Mouse (Mus musculus) midbrain, embryonic 14.5 days (tissue): ENCODE data around the gene Dpt. TPM values are rescaled to one million over a fixed set of nuclear protein-coding genes. Genes with fewer than 3 reads are reported as not detected.

ENCODE experiments used
- ATAC-seq: fragments of 200-750 bp; cut with Nextera tagmentation; 2 replicates; pipeline ENCODE4 v1.8.0; 2017; ENCODE audit warnings: moderate number of reproducible peaks, moderate library complexity; ENCODE audit not compliant: low FRiP score, low TSS enrichment
- DNase-seq: peaks from one replicate; pipeline ENCODE4 v3.0.0-alpha.2; 2015
- H3K27ac ChIP-seq: fragments of 300-500 bp; sonication (generic); replicated peaks from 2 replicates; pipeline ENCODE4 v1.5.1; 2014; ENCODE audit warnings: mild to moderate bottlenecking, low read depth, low read length, moderate library complexity
- H3K27me3 ChIP-seq: fragments of 300-500 bp; sonication (generic); 2 replicates; pipeline ENCODE4 v1.6.1; 2014; ENCODE audit warnings: low read length, control low read depth, mixed read lengths; ENCODE audit not compliant: control insufficient read depth, insufficient read depth
- H3K36me3 ChIP-seq: fragments of 300-500 bp; sonication (generic); 2 replicates; pipeline ENCODE4 v1.6.1; 2014; ENCODE audit warnings: low read length, control low read depth; ENCODE audit not compliant: control insufficient read depth, insufficient read depth
- H3K4me1 ChIP-seq: fragments of 300-500 bp; sonication (generic); 2 replicates; pipeline ENCODE4 v1.6.1; 2014; ENCODE audit warnings: mild to moderate bottlenecking, antibody characterized with exemption, low read length, control low read depth; ENCODE audit not compliant: control insufficient read depth, insufficient read depth
- H3K4me2 ChIP-seq: fragments of 300-500 bp; sonication (generic); 2 replicates; pipeline ENCODE4 v1.6.1; 2014; ENCODE audit warnings: mild to moderate bottlenecking, low read length, moderate library complexity
- H3K4me3 ChIP-seq: fragments of 300-500 bp; sonication (generic); replicated peaks from 2 replicates; pipeline ENCODE4 v1.5.1; 2014; ENCODE audit warnings: low read depth, low read length
- H3K9ac ChIP-seq: fragments of 300-500 bp; sonication (generic); replicated peaks from 2 replicates; pipeline ENCODE4 v1.6.1; 2014; ENCODE audit warnings: mild to moderate bottlenecking, low read length, moderate library complexity
- H3K9me3 ChIP-seq: fragments of 300-500 bp; sonication (generic); 2 replicates; pipeline ENCODE4 v1.6.1; 2016; ENCODE audit warnings: low read length, control low read depth, mixed read lengths; ENCODE audit not compliant: control insufficient read depth
- WGBS: fragments of 180-500 bp; shearing (Covaris S2); extraction: QIAGEN DNeasy Blood & Tissue Kit; methylation state at CpG from one replicate; pipeline ENCODE4 v1.1.7; 2014; 5-methylcytosine and 5-hydroxymethylcytosine counted together
- polyA plus RNA-seq: library from polyadenylated mRNA; unstranded; fragments of >200 nt; fragmentation: Nextera tagmentation; extraction: Ambion mirVana; gene quantifications from 2 replicates; pipeline ENCODE4 v1.2.1, GENCODE M21; 2014

Dpt gene
- not detected in 2 replicates for polyA plus RNA-seq

DNA sequence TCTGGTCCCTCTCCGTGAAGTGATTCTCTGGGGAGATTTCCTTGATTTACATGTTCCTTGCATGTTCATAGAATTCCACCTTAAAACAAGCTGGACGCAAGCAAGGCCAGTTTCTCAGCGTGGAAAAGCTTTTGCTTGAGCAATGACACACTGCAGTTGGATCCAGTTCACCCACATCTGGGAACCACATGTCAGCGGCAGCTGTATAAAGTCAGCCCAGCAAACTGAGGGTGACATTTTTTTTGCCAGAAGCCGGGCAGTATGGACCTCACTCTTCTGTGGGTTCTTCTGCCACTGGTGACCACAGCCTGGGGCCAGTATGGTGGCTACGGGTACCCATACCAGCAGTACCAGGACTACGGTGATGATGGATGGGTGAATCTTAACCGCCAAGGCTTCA is at the start of gene Dpt:
Gene Dpt (plus strand): TSS at position 174 of the 400 bp plus-strand sequence.
- Histone ChIP-seq H3K27me3 (no peaks in the 10 kb centered on the region), H3K4me1 (no peaks in the 10 kb centered on the region), H3K4me2 (no peak within 1 kb of the TSS), H3K9me3 (no peaks in the 10 kb centered on the region), H3K27ac (no peak within 1 kb of the TSS), H3K9ac (no peak within 1 kb of the TSS), H3K4me3 (no peak within 1 kb of the TSS), H3K36me3 (no peaks in the 10 kb centered on the region)
- no peak for ATAC-seq
- DNase-seq: no peak
- WGBS: 89% methylated on average over 8 of the region's 8 CpGs

DNA sequence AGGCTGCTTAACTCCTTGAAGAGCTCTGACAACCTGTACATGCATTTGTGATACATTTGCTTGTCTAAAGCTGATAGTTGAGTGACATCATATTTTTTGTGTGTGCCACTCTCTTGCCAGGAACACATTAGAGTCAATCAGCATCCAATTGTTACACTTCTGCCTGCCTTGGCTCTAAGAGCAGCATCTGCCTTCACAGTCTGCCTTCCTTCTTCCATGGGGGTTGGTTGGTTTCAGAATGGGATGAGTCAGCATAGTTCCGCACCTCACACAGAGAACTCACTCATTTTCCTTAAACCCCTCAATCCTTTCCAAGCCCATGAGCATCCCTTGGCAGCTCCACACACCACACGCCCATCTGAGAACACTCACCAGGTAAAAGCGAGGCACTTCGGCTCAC is 42.7 kb upstream of the Dpt start:
- H3K4me3 ChIP-seq: no peak overlapping the region
- H3K36me3 ChIP-seq: no peaks in the 10 kb centered on the region
- no peaks in the 10 kb centered on the region for H3K27me3 ChIP-seq
- ATAC-seq (no peak), DNase-seq (no peak)
- H3K9ac ChIP-seq: no peak overlapping the region
- H3K27ac ChIP-seq: no peak overlapping the region
- H3K4me2 ChIP-seq: no peak overlapping the region
- no peaks in the 10 kb centered on the region for H3K9me3 ChIP-seq
- WGBS: 93% methylated on average over 4 of the region's 4 CpGs
- H3K4me1 ChIP-seq: no peaks in the 10 kb centered on the region

DNA sequence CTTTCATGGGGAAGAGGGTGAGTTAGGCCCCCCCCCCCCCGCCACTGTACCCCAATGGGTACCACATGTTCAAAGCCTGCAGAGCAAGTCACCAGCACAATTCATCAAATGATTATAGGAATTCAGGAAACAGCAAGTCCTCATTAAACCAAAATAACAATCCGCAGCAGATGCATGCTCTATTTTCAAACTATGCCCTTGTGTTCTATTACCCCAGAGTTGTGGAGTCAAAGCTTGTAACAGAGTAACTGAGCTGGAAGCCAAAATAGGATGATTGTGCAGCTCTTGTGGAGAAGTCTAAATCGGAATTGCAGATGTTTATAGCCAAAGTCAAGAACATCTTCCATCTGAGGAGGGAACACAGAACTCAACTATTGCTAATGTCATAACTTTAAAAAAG is 40.8 kb upstream of the Dpt start:
- WGBS: 87% methylated on average over 3 of the region's 3 CpGs
- H3K27me3 ChIP-seq: no peaks in the 10 kb centered on the region
- H3K4me2 ChIP-seq: no peak overlapping the region
- DNase-seq (no peak), ATAC-seq (no peak)
- no peak overlapping the region for H3K4me3 ChIP-seq
- H3K4me1 ChIP-seq: no peaks in the 10 kb centered on the region; the same call in 1 of the 2 replicates
- H3K9ac ChIP-seq: no peak overlapping the region
- no peak overlapping the region for H3K27ac ChIP-seq
- H3K9me3 ChIP-seq: no peaks in the 10 kb centered on the region
- no peaks in the 10 kb centered on the region for H3K36me3 ChIP-seq

DNA sequence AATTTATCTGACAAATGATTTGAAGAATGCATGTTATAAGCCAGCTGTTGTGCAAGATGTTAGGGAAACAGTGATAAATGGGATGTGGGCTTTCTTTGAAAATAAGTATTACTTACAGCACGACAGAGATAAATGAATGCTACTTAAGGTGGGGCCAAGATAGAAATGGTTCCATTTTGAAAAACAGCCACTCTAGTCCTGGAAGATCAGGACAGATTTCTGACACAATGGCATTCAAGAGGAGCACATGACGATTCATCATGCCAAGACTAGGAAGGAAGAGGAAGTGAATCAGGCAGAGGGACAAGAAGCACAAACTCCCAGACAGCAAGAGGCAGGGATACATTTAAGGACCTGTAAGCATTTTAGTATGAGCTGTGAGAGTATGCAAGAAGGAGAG is 39.5 kb upstream of the Dpt start:
- Histone ChIP-seq H3K27me3 (no peaks in the 10 kb centered on the region), H3K36me3 (no peaks in the 10 kb centered on the region), H3K9me3 (no peaks in the 10 kb centered on the region), H3K4me2 (no peak overlapping the region), H3K9ac (no peak overlapping the region), H3K27ac (no peak overlapping the region), H3K4me1 (no peaks in the 10 kb centered on the region; the same call in 1 of the 2 replicates), H3K4me3 (no peak overlapping the region)
- WGBS: 82% methylated on average over 2 of the region's 2 CpGs
- ATAC-seq: no peak
- DNase-seq: no peak

DNA sequence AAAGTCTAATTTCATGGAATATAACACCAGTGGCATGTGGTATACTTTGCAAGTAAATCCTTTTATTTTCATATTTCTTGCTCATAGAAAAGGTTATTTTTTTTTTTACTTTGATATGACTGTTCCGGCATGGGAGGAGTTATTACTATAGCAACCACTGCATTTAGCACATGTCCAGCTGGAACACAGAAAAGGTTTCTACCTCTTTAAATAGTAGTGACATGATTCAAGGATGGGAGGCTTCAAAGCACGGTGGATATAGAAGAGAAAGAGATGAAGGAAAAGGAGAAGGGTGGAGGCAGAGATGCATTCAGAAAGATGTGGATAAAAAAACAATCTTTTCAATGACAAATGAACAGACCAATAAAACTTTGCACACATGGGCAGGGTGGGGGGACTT is 38.0 kb upstream of the Dpt start:
- Histone ChIP-seq H3K4me3 (no peak overlapping the region), H3K36me3 (no peaks in the 10 kb centered on the region), H3K9me3 (no peaks in the 10 kb centered on the region), H3K27me3 (no peaks in the 10 kb centered on the region), H3K4me2 (no peak overlapping the region), H3K9ac (no peak overlapping the region), H3K27ac (no peak overlapping the region), H3K4me1 (no peaks in the 10 kb centered on the region; the same call in 1 of the 2 replicates)
- 63% methylated on average over 2 of the region's 2 CpGs for WGBS
- no peak for ATAC-seq
- DNase-seq: no peak

DNA sequence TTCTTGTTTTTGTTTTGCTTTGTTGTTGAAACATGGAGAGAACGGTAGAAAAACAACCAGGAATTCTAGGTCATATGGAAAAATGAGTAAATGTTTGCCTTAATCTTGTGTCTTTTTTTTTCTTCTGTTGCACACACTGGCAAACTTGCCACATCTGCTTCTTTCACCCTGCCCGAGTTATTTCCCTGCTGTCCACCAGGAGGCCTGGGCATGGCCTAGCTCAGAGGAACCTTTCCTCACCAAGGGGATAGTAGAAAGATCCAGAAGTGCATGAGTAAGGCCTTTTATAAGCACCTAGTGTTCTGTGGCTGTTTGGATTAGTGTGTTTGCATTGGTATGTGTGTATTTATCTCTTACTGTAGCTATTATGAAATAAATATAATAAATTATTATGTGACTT is 34.2 kb upstream of the Dpt start:
- Histone ChIP-seq H3K36me3 (no peaks in the 10 kb centered on the region), H3K9me3 (no peaks in the 10 kb centered on the region), H3K4me3 (no peak overlapping the region), H3K27ac (no peak overlapping the region), H3K4me1 (no peaks in the 10 kb centered on the region; the same call in 1 of the 2 replicates), H3K4me2 (no peak overlapping the region), H3K27me3 (no peaks in the 10 kb centered on the region), H3K9ac (no peak overlapping the region)
- DNase-seq (no peak), ATAC-seq (no peak)
- whole genome bisulfite sequencing: 65% methylated on average over 2 of the region's 2 CpGs

DNA sequence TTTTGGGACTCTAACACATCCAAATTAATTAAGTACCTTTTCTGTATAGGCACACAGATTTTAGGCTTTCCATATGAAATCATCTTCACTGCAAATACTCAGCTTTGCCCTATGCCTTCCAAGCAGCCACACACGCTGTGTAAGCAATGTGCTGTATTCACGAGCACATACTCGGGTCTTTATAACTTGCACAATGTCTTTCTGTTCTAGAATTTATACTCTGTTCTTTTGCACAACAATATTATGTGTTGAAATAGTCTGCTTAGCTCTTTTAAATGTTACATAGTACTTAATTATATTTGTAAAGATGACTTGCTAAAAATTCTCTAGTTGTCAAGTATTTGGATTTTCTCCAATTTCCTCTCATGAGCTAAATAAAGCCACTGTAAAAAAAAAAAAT is 29.8 kb upstream of the Dpt start:
- DNase-seq (no peak), ATAC-seq (no peak)
- no peaks in the 10 kb centered on the region for H3K9me3 ChIP-seq
- H3K27me3 ChIP-seq: no peaks in the 10 kb centered on the region
- H3K4me2 ChIP-seq: no peak overlapping the region
- no peak overlapping the region for H3K4me3 ChIP-seq
- H3K4me1 ChIP-seq: no peaks in the 10 kb centered on the region
- 86% methylated on average over 3 of the region's 3 CpGs for WGBS
- no peaks in the 10 kb centered on the region for H3K36me3 ChIP-seq
- no peak overlapping the region for H3K27ac ChIP-seq
- no peak overlapping the region for H3K9ac ChIP-seq

DNA sequence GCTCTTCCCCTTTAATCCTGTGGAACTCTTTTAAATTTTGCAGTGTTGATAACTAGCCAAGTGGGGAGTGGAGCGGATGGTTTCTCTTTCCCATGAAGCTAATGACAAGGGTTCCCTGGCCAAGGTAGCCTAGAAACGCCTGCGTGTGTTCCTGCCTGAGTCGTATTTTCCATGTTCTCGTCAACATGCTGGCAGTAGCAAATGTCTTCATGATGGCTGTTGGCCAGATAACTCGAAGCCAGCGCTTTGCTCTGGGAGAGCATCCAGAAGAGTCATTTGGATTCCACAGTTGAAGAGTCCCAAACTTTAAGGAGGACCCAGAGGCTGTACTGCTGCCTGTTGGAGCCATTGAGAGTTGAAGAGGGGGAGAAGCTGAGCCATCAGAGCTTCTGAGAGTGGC is 25.8 kb upstream of the Dpt start:
- Histone ChIP-seq H3K4me2 (no peak overlapping the region), H3K9ac (no peak overlapping the region), H3K4me3 (no peak overlapping the region), H3K9me3 (no peaks in the 10 kb centered on the region), H3K27ac (no peak overlapping the region), H3K27me3 (no peaks in the 10 kb centered on the region), H3K36me3 (no peaks in the 10 kb centered on the region), H3K4me1 (no peaks in the 10 kb centered on the region)
- WGBS: 92% methylated on average over 7 of the region's 7 CpGs
- ATAC-seq (no peak), DNase-seq (no peak)

DNA sequence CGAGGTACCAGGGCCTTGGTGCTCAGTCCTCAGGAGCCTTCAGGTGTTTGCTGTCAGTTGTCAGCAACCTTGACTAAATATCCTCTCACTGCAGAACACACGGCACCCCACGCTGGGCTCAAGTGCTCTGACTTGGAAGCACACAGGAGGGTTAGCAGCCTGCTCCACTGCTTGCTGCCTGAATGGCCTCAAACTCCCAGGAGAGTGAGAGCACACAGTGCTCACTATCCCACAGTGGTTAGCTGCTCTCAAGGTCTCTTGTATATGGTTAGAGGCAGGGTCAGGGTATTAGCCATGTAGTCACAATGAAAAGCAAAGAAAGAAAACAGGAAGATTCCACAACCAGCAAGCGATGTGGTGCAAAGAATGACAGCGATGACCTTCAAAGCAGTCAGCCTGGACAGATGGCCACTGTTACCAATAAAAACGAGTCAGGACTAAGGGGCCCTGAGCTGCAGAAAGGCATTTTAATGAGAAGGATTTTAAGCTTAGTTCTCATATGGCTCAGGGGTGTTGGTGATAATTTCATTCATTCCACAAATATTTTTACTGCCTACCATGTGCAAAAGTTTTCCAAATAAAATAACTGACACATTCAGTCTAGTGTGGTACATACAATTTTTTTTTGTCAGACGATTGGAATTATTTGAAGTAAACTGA is 15.5 kb upstream of the Dpt start:
- WGBS: 38% methylated on average over 7 of the region's 7 CpGs
- H3K4me2 ChIP-seq: no peak overlapping the region
- H3K27ac ChIP-seq: no peak overlapping the region
- DNase-seq (no peak), ATAC-seq (no peak)
- H3K9ac ChIP-seq: no peak overlapping the region
- 0 out of 2 replicates have a peak, but pooled peaks cover 5% of the 10 kb centered on the region for H3K4me1 ChIP-seq
- no peaks in the 10 kb centered on the region for H3K36me3 ChIP-seq
- H3K4me3 ChIP-seq: no peak overlapping the region
- H3K27me3 ChIP-seq: no peaks in the 10 kb centered on the region
- no peaks in the 10 kb centered on the region for H3K9me3 ChIP-seq
